Mouse (Mus musculus) limb, embryonic 11.5 days (tissue): ENCODE measurements around the gene Trpc1. TPM values are rescaled to one million over a fixed set of nuclear protein-coding genes. Genes with fewer than 3 reads are reported as not detected.

ENCODE experiments used
- polyA plus RNA-seq: library from polyadenylated mRNA; unstranded; fragments of >200 nt; fragmentation: Nextera tagmentation; extraction: Ambion mirVana; gene quantifications from 2 replicates; pipeline ENCODE4 v1.2.1, GENCODE M21; 2014

Gene Trpc1
- polyA plus RNA-seq, 1 experiment from 2014 or later: 1.6 TPM

Other genes with a start within 250 kb of the Trpc1 start
- gene U2surp, start 238.4 kb downstream of the Trpc1 start, polyA plus RNA-seq: 148 and 156 TPM in 2 replicates
- 0.17 TPM in 2 replicates for gene Paqr9, start 190.7 kb downstream of the Trpc1 start, polyA plus RNA-seq
- 8.9 and 11.0 TPM in 2 replicates for gene Pcolce2, start 112.8 kb downstream of the Trpc1 start, polyA plus RNA-seq
- 4.3 and 4.4 TPM in 2 replicates for gene Pls1, start 94.9 kb upstream of the Trpc1 start, polyA plus RNA-seq
- gene Atr, start 107.2 kb upstream of the Trpc1 start, polyA plus RNA-seq: 20.7 and 26.2 TPM in 2 replicates
- gene Xrn1, start 204.4 kb upstream of the Trpc1 start, polyA plus RNA-seq: 17.1 and 20.5 TPM in 2 replicates